Mouse (Mus musculus) lung, adult 2 months (tissue): ENCODE measurements around the gene Ip6k3.

Experiments used
- CTCF ChIP-seq: fragments of 200-500 bp; IDR thresholded peaks from 2 replicates; pipeline ENCODE4 v1.5.1; 2011; ENCODE audit warnings: mild to moderate bottlenecking, low read length, control low read depth; ENCODE audit not compliant: insufficient read depth
- POLR2A ChIP-seq: fragments of 200-500 bp; IDR thresholded peaks from 2 replicates; pipeline ENCODE4 v1.6.1; 2011; ENCODE audit warnings: low read depth, mild to moderate bottlenecking, control low read depth, low read length, borderline replicate concordance; ENCODE audit errors: extremely low read depth

- TF ChIP-seq CTCF (no peak), POLR2A (no peak)
Measured at GRCm38 (mm10) chr17:27144152-27144551, 23.4 kb downstream of the Ip6k3 start.
